ENCODE assay signal across 11 mouse cellular contexts in the genomic region with DNA sequence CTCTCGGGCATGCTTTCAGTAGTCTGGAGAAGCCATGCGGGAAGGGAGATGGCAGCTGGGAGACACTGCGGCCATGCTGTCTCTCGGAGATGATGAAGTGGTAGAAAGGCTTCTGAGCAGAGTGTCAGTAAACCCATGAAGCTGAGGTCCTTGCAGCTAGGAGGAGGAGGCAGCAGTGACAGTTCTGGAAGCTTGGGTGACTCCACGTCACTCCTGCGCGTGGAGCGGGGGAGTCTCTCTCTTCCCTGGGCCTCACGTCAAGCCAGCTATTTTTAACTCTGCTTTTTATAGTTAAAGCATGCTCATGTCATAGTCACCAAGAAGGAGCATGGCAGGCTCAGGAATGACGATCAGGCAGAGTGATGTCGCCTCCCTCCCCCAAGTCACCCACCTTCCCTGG. TPM values are rescaled to one million over a fixed set of nuclear protein-coding genes. Genes with fewer than 3 reads are reported as not detected.
DNase-seq lines count a peak whose midpoint lies in the region; ATAC-seq and TF ChIP-seq lines count a peak whose summit lies in the region.
"Had no signal": no experiment of that assay in that cellular context is flagged by ENCODE, and none has a peak within 500 bp of the region (broad histone marks: within the 10 kb centered on the region; RNA-seq: fewer than 3 reads in every experiment).

No protein-coding gene starts in this region.

- WGBS in heart, embryonic 16.5 days = 39% methylated on average over 11 of the region's 11 CpGs
- WGBS in stomach, postnatal 0 days = 58% methylated on average over 11 of the region's 11 CpGs
- 88% methylated on average over 11 of the region's 11 CpGs for WGBS in midbrain, embryonic 11.5 days

- no peak for TF ChIP-seq POLR2A in brain, embryonic 14.5 days (IDR thresholded peaks at IDR 0.05; ENCODE audit: borderline replicate concordance, extremely low read depth, insufficient read depth, insufficient read length, poor library complexity, severe bottlenecking)

- TF ChIP-seq CTCF in brain, embryonic 14.5 days (IDR thresholded peaks at IDR 0.05; ENCODE audit: borderline replicate concordance, extremely low read depth, insufficient read depth, insufficient read length) = no peak
- no peak for TF ChIP-seq CTCF in stomach, postnatal 0 days (IDR thresholded peaks at IDR 0.05; ENCODE audit: low read depth)

- H3K36me3 ChIP-seq in heart, embryonic 16.5 days (ENCODE audit: control insufficient read depth, insufficient read depth) = no peaks in the 10 kb centered on the region
- no peaks in the 10 kb centered on the region for H3K36me3 ChIP-seq in stomach, postnatal 0 days (ENCODE audit: control insufficient read depth, insufficient read depth, low read length)
- no peaks in the 10 kb centered on the region for H3K36me3 ChIP-seq in midbrain, embryonic 11.5 days (ENCODE audit: control insufficient read depth, insufficient read depth, low read length)
- H3K36me3 ChIP-seq: embryonic facial prominence, embryonic 10.5 days had no signal

- H3K27ac ChIP-seq in heart, embryonic 16.5 days (ENCODE audit: low read length) = peak overlapping the region; percentile 73
- H3K27ac ChIP-seq in stomach, postnatal 0 days (replicated peaks) = no peak overlapping the region
- H3K27ac ChIP-seq in midbrain, embryonic 11.5 days (ENCODE audit: low read depth, low read length) = no peak overlapping the region
- H3K27ac ChIP-seq: embryonic facial prominence, embryonic 10.5 days had no signal

- H3K9me3 ChIP-seq in heart, embryonic 16.5 days (replicated peaks; ENCODE audit: control insufficient read depth, low read length) = no peaks in the 10 kb centered on the region
- H3K9me3 ChIP-seq in stomach, postnatal 0 days (ENCODE audit: control insufficient read depth, low read length) = no peaks in the 10 kb centered on the region
- no peaks in the 10 kb centered on the region for H3K9me3 ChIP-seq in midbrain, embryonic 11.5 days (ENCODE audit: control insufficient read depth, low read length)
- H3K9me3 ChIP-seq: embryonic facial prominence, embryonic 10.5 days had no signal

- H3K4me2 ChIP-seq in heart, embryonic 16.5 days (ENCODE audit: low read depth, low read length) = no peak overlapping the region
- no peak overlapping the region for H3K4me2 ChIP-seq in stomach, postnatal 0 days (replicated peaks; ENCODE audit: low read depth)
- no peak overlapping the region for H3K4me2 ChIP-seq in midbrain, embryonic 11.5 days

- peaks cover 12% of the 10 kb centered on the region for H3K4me1 ChIP-seq in heart, embryonic 16.5 days (ENCODE audit: control insufficient read depth, insufficient read depth, low read length)
- H3K4me1 ChIP-seq in stomach, postnatal 0 days (replicated peaks; ENCODE audit: control insufficient read depth, insufficient read depth) = no peaks in the 10 kb centered on the region
- H3K4me1 ChIP-seq in midbrain, embryonic 11.5 days (ENCODE audit: control insufficient read depth, insufficient read depth, low read length) = no peaks in the 10 kb centered on the region

- no peak for TF ChIP-seq EP300 in stomach, postnatal 0 days (optimal IDR thresholded peaks at IDR 0.05)

- peak; percentile 42 for DNase-seq in brain, embryonic 14.5 days (ENCODE audit: low read depth)
- DNase-seq in frontal cortex, adult 2 months (ENCODE audit: extremely low spot score in 1 of 2, low spot score in 1 of 2) = peak; percentile 88 to 90
- DNase-seq in left cerebral cortex, adult 8-10 months (ENCODE audit: low spot score in 2 of 2) = peak; percentile 60 to 90
- DNase-seq in stomach, postnatal 0 days (ENCODE audit: low spot score) = no peak
- DNase-seq in thymus, adult 18-20 months = no peak
- DNase-seq in midbrain, embryonic 11.5 days (ENCODE audit: low spot score, missing footprints) = no peak
- no peak for DNase-seq in cerebellum, postnatal 10 days

- peak; percentile 80 for ATAC-seq in heart, embryonic 16.5 days (replicated peaks; ENCODE audit: extremely low read depth, insufficient read depth, low FRiP score)
- no peak for ATAC-seq in stomach, postnatal 0 days (ENCODE audit: low FRiP score, low TSS enrichment)
- no peak for ATAC-seq in midbrain, embryonic 11.5 days (ENCODE audit: low FRiP score)
- ATAC-seq: activated CD4-positive, CD25-positive, alpha-beta regulatory T cell, adult 4 months had no signal

- H3K9ac ChIP-seq in heart, embryonic 16.5 days (ENCODE audit: low read length) = peak overlapping the region; percentile 42; the same call in 1 of the 2 replicates
- H3K9ac ChIP-seq in stomach, postnatal 0 days (ENCODE audit: low read length) = no peak overlapping the region
- no peak overlapping the region for H3K9ac ChIP-seq in midbrain, embryonic 11.5 days (ENCODE audit: low read length)

- H3K4me3 ChIP-seq in heart, embryonic 16.5 days (ENCODE audit: low read length) = no peak overlapping the region
- H3K4me3 ChIP-seq in stomach, postnatal 0 days (ENCODE audit: low read depth, low read length) = no peak overlapping the region
- no peak overlapping the region for H3K4me3 ChIP-seq in midbrain, embryonic 11.5 days (ENCODE audit: low read depth, low read length)
- H3K4me3 ChIP-seq: embryonic facial prominence, embryonic 10.5 days; myocyte had no signal

- no peaks in the 10 kb centered on the region for H3K27me3 ChIP-seq in heart, embryonic 16.5 days (ENCODE audit: control insufficient read depth, insufficient read depth, low read length)
- H3K27me3 ChIP-seq in stomach, postnatal 0 days (ENCODE audit: control insufficient read depth, insufficient read depth, low read length) = no peaks in the 10 kb centered on the region
- H3K27me3 ChIP-seq in midbrain, embryonic 11.5 days (ENCODE audit: control insufficient read depth, insufficient read depth, low read length) = no peaks in the 10 kb centered on the region

RNA-seq across cellular contexts. Expression of a gene that starts 56.3 kb away (rescaled TPM):
- polyA plus RNA-seq in brain, embryonic 14.5 days (2012; rRNA removed) = 46.8 and 54.3 TPM in 2 replicates
- 11.9 and 12.7 TPM in 2 replicates for polyA plus RNA-seq in frontal cortex, adult 2 months (2012; rRNA removed)
- 5.4 and 6.3 TPM in 2 replicates for polyA plus RNA-seq in heart, embryonic 16.5 days (2015; fragmentation: Nextera tagmentation; extraction: Ambion mirVana)
- 10 to 100 TPM; 52.4 to 55.5 (median 53.9) TPM for total RNA-seq in left cerebral cortex, adult 8-10 months (2022)
- 4.9 and 5.6 TPM in 2 replicates for polyA plus RNA-seq in stomach, postnatal 0 days (2015; fragmentation: Nextera tagmentation; extraction: Ambion mirVana)
- 42.0 and 46.2 TPM in 2 replicates for polyA plus RNA-seq in midbrain, embryonic 11.5 days (2014; fragmentation: Nextera tagmentation; extraction: Ambion mirVana)
- polyA plus RNA-seq: activated CD4-positive, CD25-positive, alpha-beta regulatory T cell, adult 4 months had no signal

Comparison
In these comparisons a context has a peak if more than half of its experiments do, and no peak if none do; other contexts are left out.
1. DNase-seq: peak in brain, embryonic 14.5 days (single experiment), frontal cortex, adult 2 months (2 of 2) and left cerebral cortex, adult 8-10 months (2 of 2); none in stomach, postnatal 0 days (single experiment), thymus, adult 18-20 months (0 of 2), midbrain, embryonic 11.5 days (single experiment) and cerebellum, postnatal 10 days (0 of 2).